Mouse (Mus musculus) frontal cortex, postnatal 36 days (tissue): Measurements from ENCODE around the gene Wdr83os.
"Not testable (repeated sequence)": the region's sequence is repeated elsewhere in the genome, so short reads cannot be mapped to it uniquely, and the experiment has no call there.

Source experiments
- DNase-seq, 2 experiments: peaks; one replicate each; pipeline ENCODE4 v3.0.0; 2022; ENCODE audit warnings: low spot score in 2 of 2

The Wdr83os gene

GRCm38 (mm10) chr8:85072364-85072929 is 8.1 kb upstream of the Wdr83os start:
- no peak for DNase-seq

DNA sequence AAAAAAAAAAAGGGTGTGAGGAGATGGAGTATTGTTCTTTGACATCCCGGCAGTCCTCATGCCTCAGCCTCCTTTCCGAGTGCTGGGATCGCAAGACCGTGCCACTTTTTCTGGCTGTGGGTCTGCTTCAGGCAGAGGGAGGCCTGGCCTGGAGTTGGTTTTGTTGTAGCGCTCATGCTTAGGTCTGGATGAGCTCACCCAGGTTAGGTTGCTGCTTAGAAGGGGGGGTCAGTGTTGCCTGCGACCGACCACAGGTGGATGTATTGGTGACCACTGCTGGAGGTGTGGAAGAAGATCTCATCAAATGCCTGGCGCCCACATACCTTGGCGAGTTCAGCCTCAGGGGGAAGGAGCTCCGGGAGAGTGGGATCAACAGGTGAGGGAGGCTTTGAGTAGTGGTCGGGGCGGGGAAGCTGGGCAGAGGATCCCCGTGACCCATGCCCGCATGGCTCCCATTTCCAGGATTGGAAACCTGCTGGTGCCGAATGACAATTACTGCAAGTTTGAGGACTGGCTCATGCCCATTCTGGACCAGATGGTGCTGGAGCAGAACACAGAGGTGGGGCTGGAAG is 7.4 kb upstream of the Wdr83os start:
- no peak for DNase-seq

DNA sequence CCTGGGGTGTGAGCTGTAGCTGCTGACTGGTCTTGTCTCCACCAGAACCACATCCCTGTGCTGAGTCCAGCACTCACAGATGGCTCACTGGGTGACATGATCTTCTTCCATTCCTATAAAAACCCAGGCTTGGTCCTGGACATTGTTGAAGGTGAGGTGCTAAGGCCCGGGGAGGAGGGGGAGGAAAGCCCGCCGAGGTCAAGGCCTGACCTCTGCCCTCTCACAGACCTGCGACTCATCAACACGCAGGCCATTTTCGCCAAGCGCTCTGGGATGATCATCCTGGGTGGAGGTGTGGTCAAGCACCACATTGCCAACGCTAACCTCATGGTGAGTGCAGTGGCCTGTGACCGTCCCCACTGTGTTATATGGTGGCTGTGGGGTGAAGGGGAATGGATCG is 6.4 kb upstream of the Wdr83os start:
- DNase-seq = no peak

DNA sequence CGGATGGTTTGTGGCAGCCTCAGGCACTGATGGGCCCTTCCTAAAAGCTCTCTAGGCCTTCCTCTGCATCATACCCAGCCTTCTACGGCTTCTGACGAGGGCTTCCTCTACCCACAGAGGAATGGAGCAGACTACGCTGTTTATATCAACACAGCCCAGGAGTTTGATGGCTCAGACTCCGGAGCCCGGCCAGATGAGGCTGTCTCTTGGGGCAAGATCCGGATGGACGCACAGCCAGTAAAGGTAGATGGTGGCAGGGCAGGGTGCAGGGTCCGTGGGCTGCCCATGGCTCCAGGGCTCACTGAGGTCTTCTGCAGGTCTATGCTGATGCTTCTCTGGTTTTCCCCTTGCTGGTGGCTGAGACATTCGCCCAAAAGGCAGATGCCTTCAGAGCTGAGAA is 5.9 kb upstream of the Wdr83os start:
- no peak for DNase-seq

GRCm38 (mm10) chr8:85076001-85076400 is 4.5 kb upstream of the Wdr83os start:
- DNase-seq = no peak

DNA sequence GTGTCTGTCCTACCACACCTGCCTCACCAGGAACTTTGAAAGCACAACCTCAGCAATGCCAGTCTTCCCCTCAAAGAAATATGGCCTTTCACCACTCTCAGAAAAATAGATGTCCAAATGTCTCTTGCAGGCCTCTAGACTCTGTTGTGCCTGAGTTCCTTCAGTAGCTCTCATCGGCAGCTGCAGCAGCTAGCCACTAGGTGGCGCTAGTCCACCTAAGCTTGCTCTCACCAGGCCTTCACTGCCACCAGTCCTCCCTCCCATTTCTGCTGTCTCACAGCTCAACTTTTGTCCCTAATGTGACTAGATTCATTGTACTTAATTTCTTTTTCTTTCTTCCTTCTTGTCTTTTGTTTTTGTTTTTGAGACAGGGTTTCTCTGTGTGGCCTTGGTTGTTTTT is 3.5 kb upstream of the Wdr83os start:
- DNase-seq = peak; percentile 74 to 83

- DNase-seq = peak in 1 of 2 experiments; percentile 42
Measured at GRCm38 (mm10) chr8:85080214-85080531, 367 bp upstream of the Wdr83os start.

DNA sequence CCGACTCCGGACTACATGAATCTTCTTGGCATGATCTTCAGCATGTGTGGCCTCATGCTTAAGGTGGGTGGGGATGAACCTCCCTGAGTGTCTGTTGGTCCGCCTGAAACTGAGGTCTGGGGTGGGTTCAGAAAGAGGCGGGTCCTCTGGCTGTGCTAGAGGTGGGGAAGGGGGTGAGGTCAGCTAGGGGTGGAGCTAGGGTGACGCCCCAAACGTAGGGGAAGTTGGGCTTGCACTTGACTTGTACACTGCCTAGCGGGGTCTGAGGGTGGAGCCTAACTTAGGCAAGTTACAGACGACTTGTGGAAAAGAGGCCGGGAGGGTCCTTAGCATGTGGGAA is 646 bp downstream of the Wdr83os start, which contains the start of gene Wdr83:
TSS of gene Wdr83 (minus strand) at position 91 of the 340 bp plus-strand sequence.
- DNase-seq = no peak

GRCm38 (mm10) chr8:85082169-85082568 is 1.6 kb downstream of the Wdr83os start:
- not testable (repeated sequence) for DNase-seq

DNA sequence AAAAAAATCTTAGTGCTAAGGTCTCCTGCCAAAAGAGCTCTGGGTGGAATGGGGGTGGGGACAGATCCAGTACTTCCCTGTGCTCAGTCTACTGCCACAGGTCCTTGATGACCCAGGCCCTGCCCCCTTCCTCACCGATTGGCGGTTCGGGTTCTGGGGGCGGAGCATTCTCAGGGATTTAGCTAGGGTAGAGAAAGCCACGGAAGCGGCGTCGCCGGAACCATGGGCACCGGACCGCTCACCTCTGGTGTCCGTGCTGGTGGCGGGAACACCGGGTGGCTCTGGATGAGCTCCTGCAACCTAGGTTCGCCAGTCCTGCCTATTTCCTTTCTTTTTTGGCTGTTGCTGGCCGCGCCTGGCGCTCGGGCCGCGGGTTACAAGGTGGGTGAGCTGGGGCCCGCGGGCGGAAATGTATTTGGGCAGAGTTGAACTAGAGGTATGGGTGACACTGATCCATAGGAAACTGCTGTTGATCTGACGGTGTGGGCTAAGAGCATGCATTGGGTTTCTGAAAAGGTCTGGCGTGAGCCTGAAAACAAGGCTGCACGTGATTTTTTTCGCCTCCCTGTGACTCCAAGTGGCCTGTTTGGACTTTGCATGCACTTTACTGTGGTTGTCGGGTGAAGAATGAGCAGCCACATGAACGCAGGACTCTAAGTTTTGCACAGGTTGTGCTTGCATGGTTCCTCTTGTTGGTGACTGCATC is 2.7 kb downstream of the Wdr83os start, which contains the start of gene Man2b1:
TSS of gene Man2b1 (plus strand) at position 163 of the 706 bp plus-strand sequence.
- DNase-seq = peak; percentile 87 to 90

DNA sequence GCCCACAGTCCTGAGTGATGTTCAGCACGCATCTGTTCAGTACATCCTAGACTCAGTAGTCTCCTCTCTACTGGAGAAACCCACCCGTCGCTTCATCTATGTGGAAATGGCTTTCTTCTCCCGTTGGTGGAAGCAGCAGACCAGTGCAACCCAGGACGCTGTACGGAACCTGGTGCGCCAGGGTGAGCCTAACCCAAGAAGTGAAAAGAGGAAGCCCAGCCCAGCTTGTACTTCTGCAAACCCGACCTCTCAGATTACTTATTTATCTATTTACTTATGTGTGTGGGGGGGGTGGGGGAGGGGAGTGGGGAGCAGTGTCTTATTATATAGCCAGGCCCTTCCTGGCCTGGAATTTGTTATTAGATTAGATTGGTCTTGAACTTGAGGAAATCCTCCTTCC is 4.1 kb downstream of the Wdr83os start:
- no peak for DNase-seq

DNA sequence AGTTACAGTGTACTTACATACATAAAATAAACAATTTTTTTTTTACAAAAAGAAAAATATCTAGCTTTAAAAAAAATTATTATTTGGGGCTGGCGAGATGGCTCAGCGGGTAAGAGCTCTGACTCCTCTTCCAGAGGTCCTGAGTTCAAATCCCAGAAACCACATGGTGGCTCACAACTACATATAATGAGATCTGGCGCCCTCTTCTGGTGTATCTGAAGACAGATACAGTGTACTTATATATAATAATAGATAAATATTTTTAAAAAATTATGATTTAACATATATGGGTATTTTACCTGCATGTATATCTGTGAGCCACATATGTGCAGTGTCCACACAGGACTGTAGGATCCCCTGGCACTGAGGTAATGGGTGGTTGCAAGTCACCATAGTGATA is 5.7 kb downstream of the Wdr83os start:
- DNase-seq = no peak

DNA sequence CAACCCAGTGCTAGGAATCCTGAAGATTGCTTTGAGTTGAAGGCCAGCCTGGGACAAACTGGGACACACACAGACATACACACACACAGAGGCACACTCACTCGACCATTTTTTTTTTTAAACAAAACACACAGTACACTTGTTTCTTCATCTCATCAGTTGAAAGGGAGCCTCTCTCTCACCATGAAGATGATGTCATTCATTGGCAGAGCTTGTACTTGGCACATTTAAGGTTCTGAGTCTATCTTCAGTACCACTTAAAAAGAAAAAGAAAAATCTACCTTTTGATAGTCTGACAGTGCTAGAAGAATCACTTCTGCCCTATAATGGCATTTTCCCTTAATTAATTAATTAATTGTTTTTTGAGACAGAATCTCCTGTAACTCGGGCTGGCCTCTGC is 8.2 kb downstream of the Wdr83os start:
- no peak for DNase-seq

- DNase-seq = no peak
Measured at GRCm38 (mm10) chr8:85090856-85091255, 10.3 kb downstream of the Wdr83os start.

DNA sequence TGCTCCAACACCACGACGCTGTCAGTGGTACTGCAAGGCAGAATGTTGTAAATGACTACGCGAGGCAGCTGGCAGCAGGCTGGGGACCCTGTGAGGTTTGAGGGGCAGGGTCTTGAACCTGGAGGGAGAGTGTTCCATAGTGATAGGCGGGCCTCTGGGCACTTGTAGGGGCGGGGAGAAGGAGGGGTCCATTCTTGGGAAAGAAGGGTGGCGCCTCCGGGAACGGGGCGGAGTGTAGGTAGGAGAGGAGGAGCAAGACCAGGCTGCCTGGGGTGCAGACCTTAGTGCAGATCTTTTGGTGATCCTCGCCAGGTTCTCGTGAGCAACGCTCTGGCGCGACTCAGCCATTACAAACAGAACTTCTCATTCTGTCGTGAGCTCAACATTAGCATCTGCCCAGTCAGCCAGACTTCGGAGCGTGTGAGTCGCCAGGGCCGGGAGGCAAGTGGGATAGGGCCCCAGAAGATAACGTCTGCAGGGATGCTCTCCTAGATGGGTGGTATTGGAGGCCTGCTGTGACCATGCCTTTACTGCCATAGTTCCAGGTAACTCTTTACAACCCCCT is 11.1 kb downstream of the Wdr83os start:
- DNase-seq = no peak

- no peak for DNase-seq
Measured at GRCm38 (mm10) chr8:85095051-85095450, 14.5 kb downstream of the Wdr83os start.

DNA sequence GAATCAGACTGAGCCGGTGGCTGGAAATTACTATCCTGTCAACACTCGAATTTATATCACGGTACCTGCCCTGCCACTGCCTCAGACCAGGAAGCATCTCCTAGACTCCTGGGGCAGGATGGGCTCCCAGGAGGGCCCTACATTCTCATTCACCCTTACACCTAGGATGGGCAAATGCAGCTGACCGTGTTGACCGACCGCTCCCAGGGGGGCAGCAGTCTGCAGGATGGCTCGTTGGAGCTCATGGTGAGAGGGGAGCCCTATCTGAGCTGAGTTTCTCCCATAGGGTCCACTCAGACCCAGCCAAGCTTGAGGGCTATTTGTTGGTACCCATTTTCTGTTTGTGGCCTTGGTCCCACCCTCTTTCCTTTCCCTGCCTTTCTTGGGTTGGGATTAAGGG is 15.0 kb downstream of the Wdr83os start:
- DNase-seq = no peak

GRCm38 (mm10) chr8:85096196-85096595 is 15.7 kb downstream of the Wdr83os start:
- DNase-seq = no peak

DNA sequence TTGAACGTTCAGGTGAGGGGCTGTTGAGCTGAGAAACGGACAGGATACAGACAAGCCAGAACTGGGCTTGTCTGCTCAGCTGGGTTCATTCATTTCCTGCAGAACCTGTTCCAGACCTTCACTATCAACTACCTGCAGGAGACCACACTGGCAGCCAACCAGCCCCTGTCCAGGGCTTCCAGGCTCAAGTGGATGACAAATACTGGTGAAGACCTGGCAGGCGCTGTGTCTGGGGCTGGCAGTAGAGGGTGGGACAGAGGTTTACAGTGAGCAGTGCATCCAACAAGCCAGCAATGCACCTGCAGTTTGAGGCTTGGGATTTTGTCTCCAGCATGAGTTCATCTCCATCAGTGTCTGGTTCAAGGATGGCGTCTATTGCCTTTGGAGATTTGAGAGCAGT is 16.3 kb downstream of the Wdr83os start:
- no peak for DNase-seq

GRCm38 (mm10) chr8:85100076-85100665 is 19.6 kb downstream of the Wdr83os start:
- no peak for DNase-seq

DNA sequence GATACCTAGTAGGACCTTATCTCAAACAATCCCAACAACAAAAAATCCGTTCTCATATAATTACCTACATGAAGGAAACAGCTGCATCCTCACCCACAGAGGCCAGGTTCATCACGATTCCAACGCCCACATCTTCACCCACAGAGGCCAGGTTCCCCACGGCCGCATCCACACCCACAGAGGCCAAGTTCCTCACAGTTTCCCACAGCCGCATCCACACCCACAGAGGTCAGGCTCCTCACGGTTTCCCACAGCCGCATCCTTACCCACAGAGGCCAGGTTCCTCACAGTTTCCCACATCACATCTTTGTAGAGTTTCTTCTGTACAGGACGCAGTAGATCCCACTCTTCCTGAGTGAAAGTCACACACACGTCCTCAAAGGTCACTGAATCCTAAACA is 32.7 kb downstream of the Wdr83os start:
- no peak for DNase-seq

DNA sequence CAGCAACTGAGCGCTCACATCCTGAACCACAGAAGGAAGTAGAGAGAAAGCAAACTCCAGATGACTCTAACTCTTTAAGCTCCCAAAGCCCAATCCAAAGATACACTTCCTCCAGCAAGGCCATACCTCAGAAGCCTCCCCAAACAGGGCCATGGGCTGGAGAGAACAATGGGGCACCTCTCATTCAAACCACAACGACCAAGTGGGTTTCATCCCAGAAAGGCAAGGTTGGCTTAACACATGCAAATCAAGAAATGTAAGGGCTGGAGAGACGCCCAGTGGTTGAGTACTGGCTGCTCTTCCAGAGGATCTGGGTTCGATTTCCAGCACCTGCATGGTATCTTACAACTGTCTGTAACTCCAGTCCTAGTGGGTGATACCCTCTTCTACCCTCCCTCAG is 35.0 kb downstream of the Wdr83os start:
- no peak for DNase-seq

GRCm38 (mm10) chr8:85116984-85117383 is 36.4 kb downstream of the Wdr83os start:
- DNase-seq = no peak
